Mouse (Mus musculus): ENCODE measurements at regions not wholly inside any gene's neighbourhood (a gene's known extent, or its start where the extent isn't known, plus 50 kb on each side); places are given as distances from the start of the nearest gene placed in this dataset.
A peak's percentile ranks its signal among the peaks of the same experiment; 100 is the strongest.

DNA sequence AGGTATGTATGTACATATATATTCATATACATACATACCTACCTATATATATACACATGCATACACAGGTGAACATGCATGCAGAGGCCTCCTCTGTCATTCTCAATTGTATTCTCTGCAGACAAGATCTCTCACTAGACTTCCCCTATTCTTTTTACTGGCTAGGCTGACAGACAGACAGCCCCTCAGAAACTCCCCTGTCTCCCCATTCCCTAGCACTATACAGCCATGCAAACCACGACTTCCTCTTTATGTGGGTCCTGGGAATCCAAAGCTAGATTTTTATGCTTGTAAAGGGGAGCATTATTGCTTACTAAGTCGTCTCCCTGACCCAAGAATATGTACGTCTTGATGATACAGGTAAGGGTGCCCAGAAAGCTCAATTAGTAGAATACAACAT is 86.9 kb downstream of the Fam124b start:
- intact Hi-C loops (cut with DNase I), result no loop called here
- DNase-seq (ENCODE audit: low spot score in 2 of 2), result no peak

GRCm38 (mm10) chr1:80123966-80124365 is 94.3 kb downstream of the Fam124b start:
- intact Hi-C loops (cut with DNase I), result no loop called here
- no peak for DNase-seq (ENCODE audit: low spot score in 2 of 2)

- intact Hi-C loops (cut with DNase I), result no loop called here
- DNase-seq (ENCODE audit: low spot score in 2 of 2), result no peak
Measured at GRCm38 (mm10) chr1:80115913-80116312, 102.4 kb downstream of the Fam124b start.

DNA sequence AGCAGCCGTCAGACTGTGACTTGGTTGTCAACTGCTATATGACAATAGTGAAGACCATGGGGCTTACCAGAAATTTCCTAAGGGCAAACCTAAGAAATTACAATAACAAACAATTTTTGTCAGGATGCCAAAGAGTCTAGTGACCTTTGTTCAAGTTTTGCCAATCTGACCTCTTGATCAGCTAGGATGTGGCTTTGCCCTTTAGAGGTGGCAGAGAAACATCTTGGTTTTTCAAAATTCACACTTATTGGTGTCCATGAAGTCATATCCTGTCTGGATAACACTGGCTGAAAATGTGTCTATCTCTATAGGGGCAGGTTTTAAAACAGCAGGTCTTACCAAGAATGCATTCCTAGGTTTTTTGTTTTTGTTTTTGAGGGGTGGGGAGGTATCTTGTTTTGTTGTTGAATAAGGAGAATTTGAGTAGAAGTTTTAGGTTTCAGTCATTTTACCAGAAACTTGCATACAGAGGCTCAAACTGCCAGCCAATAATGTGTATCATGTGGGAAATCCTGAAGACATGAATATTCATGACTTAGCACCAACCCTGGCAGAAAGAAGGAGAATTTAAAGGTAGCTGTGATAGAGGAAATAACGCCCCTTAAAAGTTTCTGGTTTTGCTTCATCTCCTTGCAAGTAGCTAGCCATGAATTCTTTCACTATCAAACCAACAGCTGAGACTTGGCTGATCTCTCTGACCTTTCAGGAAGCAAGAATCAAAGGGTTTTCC is 110.4 kb downstream of the Fam124b start:
- DNase-seq (ENCODE audit: low spot score in 2 of 2), result no peak
- intact Hi-C loops (cut with DNase I), result no loop called here

- DNase-seq (ENCODE audit: low spot score in 2 of 2), result peak in 1 of 2 experiments; percentile 13
- intact Hi-C loops (cut with DNase I), result no loop called here
Measured at GRCm38 (mm10) chr1:80106269-80106668, 112.0 kb downstream of the Fam124b start.

- intact Hi-C loops (cut with DNase I), result no loop called here
- no peak for DNase-seq (ENCODE audit: low spot score in 2 of 2)
Measured at GRCm38 (mm10) chr1:80098266-80098665, 120.0 kb downstream of the Fam124b start.

GRCm38 (mm10) chr1:80091800-80092199 is 126.5 kb downstream of the Fam124b start:
- DNase-seq (ENCODE audit: low spot score in 2 of 2), result no peak
- intact Hi-C loops (cut with DNase I), result no loop called here

- intact Hi-C loops (cut with DNase I), result no loop called here
- DNase-seq (ENCODE audit: low spot score in 2 of 2), result peak; percentile 7 to 24
Measured at GRCm38 (mm10) chr1:80091350-80091749, 126.9 kb downstream of the Fam124b start.

DNA sequence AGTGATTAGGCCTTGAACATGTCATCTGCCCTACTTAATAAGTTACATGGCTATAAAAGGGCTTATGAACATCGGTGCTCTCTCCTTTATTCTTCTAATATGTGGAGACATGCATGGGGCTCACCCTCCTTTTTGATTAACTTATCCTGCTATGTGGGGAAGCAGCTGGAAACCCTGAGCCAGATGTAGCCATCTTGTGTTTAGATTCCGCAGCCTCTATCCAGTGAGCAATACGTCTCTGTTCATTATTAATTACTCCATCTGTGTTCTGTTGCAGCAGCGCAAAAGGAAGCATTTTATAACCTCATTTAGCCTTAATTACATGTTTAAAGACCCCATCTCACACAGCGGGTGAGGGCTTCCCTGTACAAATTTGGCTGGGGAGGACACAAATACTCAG is 129.6 kb downstream of the Fam124b start:
- intact Hi-C loops (cut with DNase I), result no loop called here
- no peak for DNase-seq (ENCODE audit: low spot score in 2 of 2)

GRCm38 (mm10) chr1:80076357-80076756 is 141.9 kb downstream of the Fam124b start:
- intact Hi-C loops (cut with DNase I), result no loop called here
- no peak for DNase-seq (ENCODE audit: low spot score in 2 of 2)

DNA sequence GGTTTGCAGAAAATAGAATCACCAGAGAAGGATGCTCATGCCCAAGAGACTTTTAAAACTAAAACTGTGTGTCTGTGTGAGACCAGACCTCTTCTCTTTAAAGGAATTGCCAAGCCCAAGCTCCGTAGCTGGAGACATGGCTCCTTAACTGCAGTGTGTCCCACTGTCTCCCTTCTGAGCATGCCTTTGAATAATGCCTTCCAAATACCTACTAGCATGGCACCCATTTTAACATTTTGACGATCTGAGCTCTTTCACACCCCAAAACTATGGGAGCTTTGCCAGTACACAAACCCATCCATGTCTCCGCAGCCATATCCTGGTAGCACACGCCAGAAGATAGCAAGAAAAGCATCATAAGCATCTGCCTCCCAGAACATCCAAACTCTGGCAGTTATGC is 143.9 kb downstream of the Fam124b start:
- intact Hi-C loops (cut with DNase I), result no loop called here
- peak; percentile 17 to 23 for DNase-seq (ENCODE audit: low spot score in 2 of 2)

- intact Hi-C loops (cut with DNase I), result no loop called here
- peak; percentile 5 to 18 for DNase-seq (ENCODE audit: low spot score in 2 of 2)
Measured at GRCm38 (mm10) chr1:80073950-80074349, 144.3 kb downstream of the Fam124b start.

GRCm38 (mm10) chr1:80069141-80069540 is 149.1 kb downstream of the Fam124b start:
- intact Hi-C loops (cut with DNase I), result no loop called here
- DNase-seq (ENCODE audit: low spot score in 2 of 2), result no peak

DNA sequence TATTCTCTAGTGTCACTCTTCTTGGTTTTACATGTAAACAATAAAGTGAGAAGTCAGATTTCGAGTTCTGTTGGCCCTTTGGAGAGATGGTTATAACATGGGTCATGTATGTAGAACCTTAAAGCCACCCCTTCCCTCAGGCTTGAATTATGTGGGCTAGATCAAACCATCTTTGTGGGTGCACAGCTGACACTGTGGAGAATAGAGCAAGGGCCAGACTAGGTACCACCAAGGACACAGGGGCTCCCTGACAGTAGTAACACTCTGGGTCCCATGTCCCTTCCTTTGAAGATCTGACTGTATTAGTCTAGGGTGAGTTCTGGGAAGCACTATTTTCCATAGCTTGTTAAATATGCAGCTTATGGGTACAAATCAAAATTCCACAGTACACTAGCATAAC is 156.2 kb downstream of the Fam124b start:
- DNase-seq (ENCODE audit: low spot score in 2 of 2), result no peak
- intact Hi-C loops (cut with DNase I), result no loop called here

GRCm38 (mm10) chr1:80061632-80062031 is 156.6 kb downstream of the Fam124b start:
- no peak for DNase-seq (ENCODE audit: low spot score in 2 of 2)
- intact Hi-C loops (cut with DNase I), result no loop called here

DNA sequence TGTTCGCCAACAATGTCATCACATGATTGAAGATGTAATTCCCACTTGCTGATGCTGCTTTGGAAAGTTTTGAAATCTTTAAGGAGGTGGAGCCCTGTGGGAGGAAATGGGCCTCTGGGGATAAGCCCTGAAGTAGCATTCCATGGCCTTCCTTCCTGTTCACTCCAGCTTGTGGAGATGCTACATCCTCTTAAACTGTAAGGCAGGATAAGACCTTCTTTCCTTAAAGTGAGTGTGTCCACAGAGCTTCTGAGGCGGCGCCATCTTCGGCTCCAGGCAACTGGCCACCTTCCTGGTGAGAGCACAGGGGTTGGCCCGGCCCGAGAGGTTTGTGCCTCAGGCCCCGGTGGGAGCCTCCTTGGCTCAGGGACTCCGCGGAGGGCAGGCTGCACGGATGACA is 173.1 kb downstream of the Fam124b start:
- no peak for DNase-seq (ENCODE audit: low spot score in 2 of 2)
- intact Hi-C loops (cut with DNase I), result no loop called here

DNA sequence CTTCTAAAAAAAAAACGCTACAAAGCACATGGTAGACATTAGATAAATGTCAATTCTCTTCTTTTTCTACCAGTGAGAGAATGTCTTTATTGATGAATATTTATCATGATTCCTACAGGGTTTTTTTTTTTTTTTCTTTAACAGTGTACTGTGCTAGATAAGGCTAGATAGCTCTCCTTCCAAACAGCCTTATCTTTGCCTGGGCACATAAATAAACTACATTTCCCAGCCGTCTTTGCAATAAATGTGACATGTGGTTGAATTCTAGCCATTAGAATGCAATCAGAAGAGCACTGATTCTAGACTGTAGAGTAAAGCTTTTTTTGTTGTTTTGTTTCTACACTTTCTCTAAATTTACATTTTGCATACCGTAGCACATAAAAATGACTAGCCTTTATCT is 177.9 kb downstream of the Fam124b start:
- intact Hi-C loops (cut with DNase I), result no loop called here
- DNase-seq (ENCODE audit: low spot score in 2 of 2), result no peak

DNA sequence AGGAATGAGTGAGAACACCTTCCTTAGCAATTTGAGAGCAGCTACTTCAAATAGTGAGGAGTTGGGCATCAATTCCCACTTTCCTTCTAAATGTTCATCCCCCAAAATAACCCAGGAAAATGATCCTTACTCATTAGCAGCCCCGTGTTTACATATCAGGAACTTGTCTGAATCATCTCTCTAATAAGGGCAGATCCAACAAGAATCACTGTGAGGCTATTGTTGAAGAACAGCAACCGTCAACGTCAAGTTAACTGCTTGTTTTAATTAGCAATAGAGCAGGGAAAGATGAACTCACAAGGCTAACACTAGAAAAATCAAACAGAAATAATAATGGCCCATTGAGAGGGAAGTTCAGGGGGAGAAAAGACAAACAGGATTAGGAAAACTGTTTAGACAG is 178.4 kb downstream of the Fam124b start:
- intact Hi-C loops (cut with DNase I), result no loop called here
- DNase-seq (ENCODE audit: low spot score in 2 of 2), result no peak

DNA sequence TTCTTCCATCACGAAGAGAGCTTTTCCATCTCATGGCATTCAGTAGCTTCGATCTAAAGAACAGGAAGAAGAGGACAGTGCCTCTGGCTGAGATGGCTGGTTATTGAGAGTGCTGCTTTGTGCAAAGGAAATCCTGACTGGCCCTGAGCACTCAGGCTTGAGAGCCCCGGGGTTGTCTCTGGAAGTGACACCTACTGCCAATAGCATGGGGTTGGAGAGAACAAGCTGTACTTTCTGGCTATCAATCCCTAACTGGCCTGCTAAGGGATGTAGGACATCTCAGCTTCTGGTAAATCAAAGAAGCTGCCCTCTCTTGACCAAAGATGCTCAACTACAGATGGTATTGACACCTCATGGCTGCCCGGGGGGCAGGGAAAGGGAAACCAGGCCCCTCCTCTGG is 178.2 kb upstream of the Serpine2 start:
- intact Hi-C loops (cut with DNase I), result no loop called here
- no peak for DNase-seq (ENCODE audit: low spot score in 2 of 2)

DNA sequence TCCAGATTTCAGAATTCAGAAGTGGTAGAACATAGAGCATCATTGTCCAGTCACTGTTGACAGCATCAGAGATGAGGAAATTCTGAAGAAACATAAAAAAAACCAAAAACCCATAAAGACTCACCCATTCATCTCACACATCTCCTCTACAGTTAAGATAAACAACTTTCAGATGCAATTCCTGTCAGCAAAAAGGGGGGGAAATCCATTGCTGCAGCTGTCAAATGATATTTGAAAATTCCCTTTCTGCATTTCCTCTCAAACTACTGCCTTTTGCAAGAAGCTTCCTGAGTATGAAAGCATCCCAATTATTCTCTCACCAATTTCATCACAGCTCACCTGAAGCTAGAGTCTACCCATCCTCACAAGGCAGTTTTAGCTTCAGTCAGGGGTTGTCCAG is 177.1 kb upstream of the Serpine2 start:
- DNase-seq (ENCODE audit: low spot score in 2 of 2), result no peak
- intact Hi-C loops (cut with DNase I), result no loop called here

- intact Hi-C loops (cut with DNase I), result no loop called here
- DNase-seq (ENCODE audit: low spot score in 2 of 2), result no peak
Measured at GRCm38 (mm10) chr1:80036436-80036835, 175.5 kb upstream of the Serpine2 start.

- intact Hi-C loops (cut with DNase I), result no loop called here
- no peak for DNase-seq (ENCODE audit: low spot score in 2 of 2)
Measured at GRCm38 (mm10) chr1:80033522-80033921, 172.5 kb upstream of the Serpine2 start.
